Mouse (Mus musculus) stomach, embryonic 14.5 days (tissue): ENCODE measurements around the gene Barx2. TPM values are rescaled to one million over a fixed set of nuclear protein-coding genes. Genes with fewer than 3 reads are reported as not detected.

Experiments used
- ATAC-seq: fragments of 200-750 bp; cut with Nextera tagmentation; 2 replicates; pipeline ENCODE4 v1.8.0; 2017; ENCODE audit warnings: low read depth, moderate TSS enrichment; ENCODE audit not compliant: insufficient number of reproducible peaks, insufficient read depth, low FRiP score
- H3K27ac ChIP-seq: fragments of 300-500 bp; sonication (generic); 2 replicates; pipeline ENCODE4 v1.5.1; 2014; ENCODE audit warnings: mild to moderate bottlenecking, low read length, moderate library complexity, mixed read lengths
- H3K27me3 ChIP-seq: fragments of 300-500 bp; sonication (generic); 2 replicates; pipeline ENCODE4 v1.6.1; 2014; ENCODE audit warnings: low read length, control low read depth, mixed read lengths; ENCODE audit not compliant: control insufficient read depth, insufficient read depth
- H3K36me3 ChIP-seq: fragments of 300-500 bp; sonication (generic); 2 replicates; pipeline ENCODE4 v1.6.1; 2014; ENCODE audit warnings: mild to moderate bottlenecking, control low read depth, low read length, moderate library complexity, mixed read lengths; ENCODE audit not compliant: control insufficient read depth, insufficient read depth
- H3K4me1 ChIP-seq: fragments of 300-500 bp; sonication (generic); 2 replicates; pipeline ENCODE4 v1.6.1; 2014; ENCODE audit warnings: low read length, control low read depth, mixed read lengths; ENCODE audit not compliant: control insufficient read depth, insufficient read depth
- H3K4me2 ChIP-seq: fragments of 300-500 bp; sonication (generic); replicated peaks from 2 replicates; pipeline ENCODE4 v1.6.1; 2014; ENCODE audit warnings: low read depth, low read length, control low read depth
- H3K4me3 ChIP-seq: fragments of 300-500 bp; sonication (generic); 2 replicates; pipeline ENCODE4 v1.5.1; 2014; ENCODE audit warnings: low read depth, low read length, control low read depth
- H3K9ac ChIP-seq: fragments of 300-500 bp; sonication (generic); replicated peaks from 2 replicates; pipeline ENCODE4 v1.6.1; 2014; ENCODE audit warnings: low read depth, mild to moderate bottlenecking, control low read depth, low read length, moderate library complexity, mixed read lengths
- H3K9me3 ChIP-seq: fragments of 300-500 bp; sonication (generic); 2 replicates; pipeline ENCODE4 v1.6.1; 2016; ENCODE audit warnings: low read depth, low read length, control low read depth; ENCODE audit not compliant: control insufficient read depth
- WGBS: fragments of 180-500 bp; shearing (Covaris S2); extraction: QIAGEN DNeasy Blood & Tissue Kit; methylation state at CpG from one replicate; pipeline ENCODE4 v1.1.7; 2014; 5-methylcytosine and 5-hydroxymethylcytosine counted together
- polyA plus RNA-seq: library from polyadenylated mRNA; unstranded; fragments of >200 nt; fragmentation: Nextera tagmentation; extraction: Ambion mirVana; gene quantifications from 2 replicates; pipeline ENCODE4 v1.2.1, GENCODE M21; 2014

The Barx2 gene
- polyA plus RNA-seq, 1 experiment from 2014 or later: 0.45 TPM

DNA sequence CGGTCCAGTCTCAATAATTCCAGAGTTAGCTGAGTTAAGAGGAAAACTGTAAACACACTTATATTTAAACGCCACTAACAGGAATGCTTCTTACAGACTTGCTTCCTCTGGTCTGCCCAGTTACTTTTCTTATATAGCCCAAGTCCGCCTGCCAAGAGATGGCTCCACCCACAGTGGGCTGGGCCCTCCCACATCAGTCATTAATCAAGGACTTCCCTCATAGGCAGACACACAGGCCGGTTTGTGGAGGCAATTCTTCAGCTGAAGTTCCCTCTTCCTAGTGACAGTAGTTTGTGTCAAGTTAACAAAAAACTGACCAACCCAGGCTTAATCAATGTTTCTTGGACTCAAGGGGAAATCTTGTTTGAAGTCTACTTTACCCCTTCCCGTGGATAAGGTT, 18.4 kb upstream of the Barx2 start:
- no peak overlapping the region for H3K27ac ChIP-seq
- H3K27me3 ChIP-seq: no peaks in the 10 kb centered on the region
- 40% methylated on average over 5 of the region's 5 CpGs for WGBS
- H3K4me3 ChIP-seq: no peak overlapping the region
- no peak overlapping the region for H3K9ac ChIP-seq
- H3K4me2 ChIP-seq: no peak overlapping the region
- no peaks in the 10 kb centered on the region for H3K9me3 ChIP-seq
- no peaks in the 10 kb centered on the region for H3K36me3 ChIP-seq
- H3K4me1 ChIP-seq: no peaks in the 10 kb centered on the region
- ATAC-seq: no peak

DNA sequence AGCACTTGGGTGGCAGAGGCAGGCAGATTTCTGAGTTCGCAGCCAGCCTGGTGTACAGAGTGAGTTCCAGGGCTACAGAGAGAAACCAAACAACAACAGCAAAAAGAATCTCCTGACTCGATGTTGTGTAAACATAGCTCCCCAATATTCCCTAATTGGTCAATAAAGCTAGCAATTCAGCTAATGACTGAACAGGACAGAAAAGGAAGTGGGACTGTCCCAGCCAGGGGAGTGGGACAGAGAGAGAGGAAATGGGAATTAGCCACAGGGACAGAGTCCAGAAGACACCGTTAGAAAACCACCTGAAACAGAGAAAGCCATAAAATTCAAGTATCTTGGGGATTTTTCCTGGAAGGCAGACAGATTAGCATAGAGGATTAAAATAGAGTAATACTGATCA, 18.0 kb upstream of the Barx2 start:
- Histone ChIP-seq H3K4me3 (no peak overlapping the region), H3K9me3 (no peaks in the 10 kb centered on the region), H3K36me3 (no peaks in the 10 kb centered on the region), H3K9ac (no peak overlapping the region), H3K27me3 (no peaks in the 10 kb centered on the region), H3K4me2 (no peak overlapping the region), H3K27ac (no peak overlapping the region), H3K4me1 (0 out of 2 replicates have a peak, but pooled peaks cover 2% of the 10 kb centered on the region)
- WGBS: 69% methylated on average over 3 of the region's 3 CpGs
- no peak for ATAC-seq

DNA sequence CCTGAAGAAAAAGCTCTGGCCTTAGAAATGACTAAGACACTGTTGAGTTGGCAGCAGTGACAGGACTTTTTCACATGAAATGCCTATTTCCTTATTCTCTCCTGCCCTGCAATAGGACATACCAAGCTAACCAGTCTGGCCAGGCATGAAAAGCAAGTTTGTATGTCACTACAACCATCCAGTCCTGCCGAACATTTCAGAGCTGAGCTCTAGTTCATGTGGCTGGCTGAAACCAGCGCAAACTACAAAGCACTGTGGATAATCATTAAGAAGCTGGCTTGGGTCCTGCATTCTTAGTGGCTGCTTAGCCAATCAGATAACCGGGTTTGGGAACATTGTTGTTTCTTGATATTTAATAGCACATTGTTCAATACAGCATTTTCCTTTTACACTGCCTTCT, 13.5 kb upstream of the Barx2 start:
- WGBS: 67% methylated on average over 3 of the region's 3 CpGs
- Histone ChIP-seq H3K27me3 (no peaks in the 10 kb centered on the region), H3K9ac (no peak overlapping the region), H3K36me3 (no peaks in the 10 kb centered on the region), H3K27ac (no peak overlapping the region), H3K4me2 (no peak overlapping the region), H3K4me3 (no peak overlapping the region), H3K9me3 (no peaks in the 10 kb centered on the region), H3K4me1 (0 out of 2 replicates have a peak, but pooled peaks cover 5% of the 10 kb centered on the region)
- ATAC-seq: no peak

DNA sequence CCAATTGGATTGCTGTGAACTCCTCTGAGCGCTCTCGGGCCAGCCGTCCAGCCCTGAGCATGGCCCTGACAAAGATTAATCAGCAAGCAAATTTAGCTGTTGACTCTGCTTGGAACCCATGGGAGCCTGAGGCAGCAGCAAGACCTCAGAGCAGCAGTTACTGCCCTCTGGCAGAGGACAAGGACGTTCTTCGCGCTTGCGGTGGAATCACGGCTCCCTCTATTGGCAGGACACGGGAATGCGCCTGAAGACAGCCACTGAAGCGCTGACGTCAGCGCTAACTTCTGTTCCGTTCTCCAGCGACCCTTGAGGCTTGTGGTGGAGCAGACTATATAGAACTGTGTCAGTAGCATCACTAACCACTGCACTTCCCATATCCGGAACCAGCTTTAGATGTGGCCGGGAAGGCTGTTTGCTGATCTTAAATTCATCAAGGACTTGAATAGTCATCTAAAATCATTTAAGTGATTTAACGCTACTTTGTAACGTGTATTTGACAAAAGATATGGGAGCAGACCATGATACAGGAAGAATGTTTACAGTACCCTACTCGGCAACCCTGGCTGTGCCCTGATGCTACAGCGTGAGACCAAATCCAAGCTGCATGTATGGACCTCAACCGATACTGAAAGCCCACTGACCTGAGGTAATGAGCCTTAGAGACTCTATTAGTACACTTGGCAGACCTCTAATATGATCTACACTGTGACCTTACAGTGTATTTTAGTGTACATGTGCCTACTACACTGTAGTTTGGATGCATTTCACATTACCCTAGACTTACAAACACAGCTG, 12.8 kb upstream of the Barx2 start:
- no peak overlapping the region for H3K4me3 ChIP-seq
- H3K36me3 ChIP-seq: no peaks in the 10 kb centered on the region
- WGBS: 17% methylated on average over 22 of the region's 22 CpGs
- H3K27ac ChIP-seq: no peak overlapping the region
- ATAC-seq: peak; percentile 86; the same call in 1 of the 2 replicates
- no peaks in the 10 kb centered on the region for H3K27me3 ChIP-seq
- H3K9ac ChIP-seq: no peak overlapping the region
- H3K4me2 ChIP-seq: 0 out of 2 replicates have a peak overlapping the region, but pooled peaks have one; percentile 20
- no peaks in the 10 kb centered on the region for H3K9me3 ChIP-seq
- H3K4me1 ChIP-seq: 0 out of 2 replicates have a peak, but pooled peaks cover 5% of the 10 kb centered on the region

DNA sequence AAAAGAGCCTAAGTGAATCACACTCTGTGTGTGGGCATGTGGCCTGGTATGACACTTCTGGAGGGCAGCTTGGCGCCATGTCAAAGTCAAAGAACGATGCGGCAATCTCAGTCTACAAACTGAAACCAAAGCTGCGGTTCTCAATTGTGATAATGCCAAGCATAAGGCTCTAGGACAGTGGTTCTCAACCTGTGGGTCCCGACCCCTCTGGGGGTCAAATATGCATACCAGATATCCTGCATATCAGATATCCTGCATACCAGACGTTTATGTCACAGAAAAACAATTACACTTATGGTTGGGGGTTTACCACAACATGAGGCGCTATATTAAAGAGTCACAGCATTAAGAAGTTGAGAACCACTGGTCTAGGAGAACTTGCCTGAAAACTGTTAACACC, 10.3 kb upstream of the Barx2 start:
- no peak overlapping the region for H3K4me3 ChIP-seq
- no peak overlapping the region for H3K27ac ChIP-seq
- 0 out of 2 replicates have a peak, but pooled peaks cover 5% of the 10 kb centered on the region for H3K4me1 ChIP-seq
- no peak overlapping the region for H3K9ac ChIP-seq
- no peak overlapping the region for H3K4me2 ChIP-seq
- WGBS: 77% methylated on average over 7 of the region's 7 CpGs
- no peaks in the 10 kb centered on the region for H3K9me3 ChIP-seq
- no peaks in the 10 kb centered on the region for H3K36me3 ChIP-seq
- ATAC-seq: no peak
- peaks cover 5% of the 10 kb centered on the region for H3K27me3 ChIP-seq

DNA sequence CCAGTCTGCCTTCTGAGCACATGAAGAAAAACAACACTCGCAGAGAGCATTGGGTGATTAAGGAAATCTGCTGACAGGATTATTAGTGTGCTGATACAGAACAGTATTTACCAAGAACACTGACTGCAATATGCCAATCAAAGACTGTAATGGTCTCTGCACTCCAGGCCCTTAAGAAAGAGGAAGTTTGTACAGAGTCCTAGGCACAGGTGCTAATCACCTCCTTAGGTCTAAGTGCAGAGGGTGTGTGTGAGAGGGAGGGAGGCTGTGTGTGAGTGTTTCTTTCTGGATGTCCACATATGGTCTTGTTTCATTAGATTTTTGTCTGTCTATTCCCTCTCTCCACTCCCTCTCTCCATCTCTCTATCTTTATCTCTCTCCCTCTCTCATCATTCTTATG, 6.5 kb upstream of the Barx2 start:
- H3K4me3 ChIP-seq: no peak overlapping the region
- no peak for ATAC-seq
- 0 out of 2 replicates have a peak, but pooled peaks cover 1% of the 10 kb centered on the region for H3K4me1 ChIP-seq
- H3K4me2 ChIP-seq: no peak overlapping the region
- no peaks in the 10 kb centered on the region for H3K9me3 ChIP-seq
- WGBS: 22% methylated on average over 1 of the region's 1 CpGs
- H3K9ac ChIP-seq: no peak overlapping the region
- H3K27ac ChIP-seq: no peak overlapping the region
- no peaks in the 10 kb centered on the region for H3K36me3 ChIP-seq
- peaks cover 33% of the 10 kb centered on the region for H3K27me3 ChIP-seq

DNA sequence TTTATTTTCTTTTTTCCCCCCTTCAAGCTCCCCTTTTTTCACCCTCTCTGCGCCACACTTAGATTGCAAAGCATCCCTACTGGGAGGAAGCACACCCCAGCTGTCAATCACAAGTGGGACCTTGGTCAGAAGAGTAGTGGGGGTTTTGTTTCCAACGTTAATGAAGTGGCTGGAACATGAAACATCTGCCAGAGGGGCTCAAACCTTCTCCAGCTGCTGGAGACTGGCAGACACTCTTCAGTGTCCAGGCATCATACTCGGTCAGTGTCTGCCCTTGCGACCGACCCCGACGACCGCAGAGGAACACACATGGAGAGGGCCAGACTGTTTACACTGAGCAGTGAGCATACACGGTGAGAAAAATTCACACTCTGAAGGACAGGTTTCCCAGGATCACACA, 3.2 kb upstream of the Barx2 start:
- no peak overlapping the region for H3K27ac ChIP-seq
- no peaks in the 10 kb centered on the region for H3K9me3 ChIP-seq
- WGBS: 6% methylated on average over 9 of the region's 9 CpGs
- no peak for ATAC-seq
- no peaks in the 10 kb centered on the region for H3K36me3 ChIP-seq
- H3K4me1 ChIP-seq: 0 out of 2 replicates have a peak, but pooled peaks cover 10% of the 10 kb centered on the region
- H3K27me3 ChIP-seq: peaks cover 49% of the 10 kb centered on the region
- no peak overlapping the region for H3K9ac ChIP-seq
- no peak overlapping the region for H3K4me3 ChIP-seq
- H3K4me2 ChIP-seq: no peak overlapping the region

DNA sequence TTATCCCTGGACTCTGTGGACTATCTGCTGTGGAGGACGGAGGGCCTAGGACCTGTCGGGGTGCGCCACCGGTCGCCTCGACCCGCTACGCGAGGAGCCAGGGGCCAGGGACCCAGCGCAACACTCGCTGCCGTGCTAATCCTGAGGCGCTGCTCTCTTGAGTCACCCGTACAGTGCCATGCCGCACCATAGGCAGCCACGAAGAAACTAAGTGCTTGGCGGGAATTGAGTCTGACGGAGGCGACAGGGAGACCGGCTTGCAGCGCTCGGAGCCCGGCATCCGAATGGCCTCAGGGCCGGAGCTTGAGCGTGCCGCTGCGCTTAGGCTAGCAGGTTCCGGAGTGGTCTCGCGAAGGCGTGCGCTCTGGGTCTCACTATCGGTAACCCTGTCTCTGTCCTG, 1.6 kb upstream of the Barx2 start:
- no peak overlapping the region for H3K27ac ChIP-seq
- H3K4me2 ChIP-seq: peak overlapping the region; percentile 33
- no peaks in the 10 kb centered on the region for H3K36me3 ChIP-seq
- H3K9me3 ChIP-seq: no peaks in the 10 kb centered on the region
- peak overlapping the region; percentile 9; the same call in 1 of the 2 replicates for H3K4me3 ChIP-seq
- peaks cover 55% of the 10 kb centered on the region for H3K27me3 ChIP-seq
- H3K4me1 ChIP-seq: 0 out of 2 replicates have a peak, but pooled peaks cover 10% of the 10 kb centered on the region
- WGBS: under 1% methylated on average over 34 of the region's 34 CpGs
- ATAC-seq: no peak
- no peak overlapping the region for H3K9ac ChIP-seq
